In the genomic region with DNA sequence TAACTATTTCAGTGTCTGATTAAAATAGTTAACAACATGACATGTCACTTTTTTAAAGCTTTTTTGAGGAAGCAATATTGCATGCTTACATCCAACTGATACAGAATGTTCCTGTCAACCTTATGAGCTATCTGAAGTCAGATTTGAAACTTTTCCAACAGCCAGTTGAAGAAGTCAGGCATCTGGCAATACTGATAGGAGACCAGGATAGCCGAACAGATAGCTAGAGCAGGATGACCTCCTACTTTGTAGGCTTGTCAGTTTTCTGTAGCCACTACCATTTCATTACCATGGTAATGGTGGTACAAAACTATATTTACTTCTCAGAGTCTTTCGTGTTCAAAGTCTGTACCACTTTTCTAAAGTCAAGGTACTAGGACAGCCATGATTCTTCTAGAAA, we compare ENCODE assay signal across 24 mouse cellular contexts. TPM values are rescaled to one million over a fixed set of nuclear protein-coding genes. Genes with fewer than 3 reads are reported as not detected.
"Had no signal": no experiment of that assay in that cellular context is flagged by ENCODE, and none has a peak within 500 bp of the region (broad histone marks: within the 10 kb centered on the region; RNA-seq: fewer than 3 reads in every experiment).

No protein-coding gene starts in this region.

- DNase-seq: kidney, adult 18-20 months; kidney, postnatal 10 days; layer of hippocampus, postnatal 36 days; retina, postnatal 1 day; right cerebral cortex, postnatal 4 days; spleen, adult 18-20 months; thymus, postnatal 36 days had no signal

- H3K4me1 ChIP-seq: intestine, embryonic 15.5 days; limb, embryonic 12.5 days; lung, embryonic 15.5 days; midbrain, embryonic 15.5 days; neural tube, embryonic 12.5 days had no signal

- H3K4me2 ChIP-seq: intestine, embryonic 15.5 days; limb, embryonic 12.5 days; lung, embryonic 15.5 days; midbrain, embryonic 11.5 days; midbrain, embryonic 15.5 days; neural tube, embryonic 12.5 days had no signal

- ATAC-seq: intestine, embryonic 15.5 days; midbrain, embryonic 15.5 days had no signal

- H3K4me3 ChIP-seq: intestine, embryonic 15.5 days; limb, embryonic 12.5 days; lung, embryonic 15.5 days; midbrain, embryonic 15.5 days; neural tube, embryonic 12.5 days had no signal

- H3K36me3 ChIP-seq: intestine, embryonic 15.5 days; limb, embryonic 12.5 days; lung, embryonic 15.5 days; midbrain, embryonic 15.5 days; neural tube, embryonic 12.5 days had no signal

- H3K9me3 ChIP-seq: intestine, embryonic 15.5 days; limb, embryonic 12.5 days; lung, embryonic 15.5 days; midbrain, embryonic 15.5 days; neural tube, embryonic 12.5 days had no signal

- H3K27ac ChIP-seq: intestine, embryonic 15.5 days; limb, embryonic 12.5 days; lung, embryonic 15.5 days; midbrain, embryonic 15.5 days; neural tube, embryonic 12.5 days had no signal

- H3K9ac ChIP-seq: intestine, embryonic 15.5 days; limb, embryonic 12.5 days; lung, embryonic 15.5 days; midbrain, embryonic 15.5 days; neural tube, embryonic 12.5 days had no signal

- H3K27me3 ChIP-seq: intestine, embryonic 15.5 days; limb, embryonic 12.5 days; lung, embryonic 15.5 days; midbrain, embryonic 15.5 days; neural tube, embryonic 12.5 days had no signal

RNA-seq across cellular contexts. Expression of a gene that starts 4.5 kb away (rescaled TPM):
- total RNA-seq: layer of hippocampus, adult 8-10 months; layer of hippocampus, postnatal 36 days; left cerebral cortex, adult 8-10 months; left cerebral cortex, postnatal 25 days; liver, adult 2 months; megakaryocyte, adult 5-6 weeks; monocyte, adult 5-6 weeks; neutrophil, adult 5-6 weeks had no signal
- polyA plus RNA-seq: intestine, embryonic 15.5 days; kidney, embryonic 14.5 days; large intestine, adult 2 months; limb, embryonic 12.5 days; liver, adult 2 months; lung, embryonic 15.5 days; midbrain, embryonic 11.5 days; midbrain, embryonic 15.5 days; neural tube, embryonic 12.5 days; thymus, postnatal 0 days had no signal

RNA-seq across cellular contexts. Expression of a gene that starts 13.5 kb away (rescaled TPM):
- total RNA-seq: layer of hippocampus, adult 8-10 months; layer of hippocampus, postnatal 36 days; left cerebral cortex, adult 8-10 months; left cerebral cortex, postnatal 25 days; liver, adult 2 months; megakaryocyte, adult 5-6 weeks; monocyte, adult 5-6 weeks had no signal
- polyA plus RNA-seq: intestine, embryonic 15.5 days; kidney, embryonic 14.5 days; large intestine, adult 2 months; limb, embryonic 12.5 days; liver, adult 2 months; lung, embryonic 15.5 days; midbrain, embryonic 11.5 days; midbrain, embryonic 15.5 days; neural tube, embryonic 12.5 days; stomach, embryonic 16.5 days; thymus, postnatal 0 days had no signal

RNA-seq across cellular contexts. Expression of a gene that starts 37.6 kb away (rescaled TPM):
- total RNA-seq: layer of hippocampus, adult 8-10 months; layer of hippocampus, postnatal 36 days; left cerebral cortex, adult 8-10 months; left cerebral cortex, postnatal 25 days; liver, adult 2 months; megakaryocyte, adult 5-6 weeks; monocyte, adult 5-6 weeks; neutrophil, adult 5-6 weeks had no signal
- polyA plus RNA-seq: intestine, embryonic 15.5 days; kidney, embryonic 14.5 days; large intestine, adult 2 months; limb, embryonic 12.5 days; liver, adult 2 months; lung, embryonic 15.5 days; midbrain, embryonic 11.5 days; midbrain, embryonic 15.5 days; neural tube, embryonic 12.5 days; stomach, embryonic 16.5 days; thymus, postnatal 0 days had no signal
